26 mouse cellular contexts compared by ENCODE assay signal in genomic region chr11:32618036-32618435, GRCm38 (mm10). TPM values are rescaled to one million over a fixed set of nuclear protein-coding genes. Genes with fewer than 3 reads are reported as not detected.
DNase-seq lines count a peak whose midpoint lies in the region; ATAC-seq and TF ChIP-seq lines count a peak whose summit lies in the region.
"Had no signal": no experiment of that assay in that cellular context is flagged by ENCODE, and none has a peak within 500 bp of the region (broad histone marks: within the 10 kb centered on the region; RNA-seq: fewer than 3 reads in every experiment).

No protein-coding gene starts in this region.

- no peak overlapping the region for H3K4me2 ChIP-seq in kidney, embryonic 15.5 days
- H3K4me2 ChIP-seq: embryonic facial prominence, embryonic 12.5 days; heart, embryonic 12.5 days; hindbrain, embryonic 13.5 days; limb, embryonic 12.5 days; liver, embryonic 13.5 days; midbrain, embryonic 11.5 days; neural tube, embryonic 15.5 days; stomach, embryonic 15.5 days had no signal

- ATAC-seq in kidney, embryonic 15.5 days (replicated peaks; ENCODE audit: low FRiP score), result no peak
- no peak for ATAC-seq in granulocyte monocyte progenitor cell, adult 5-6 weeks (replicated peaks; ENCODE audit: poor library complexity, severe bottlenecking)
- ATAC-seq: forebrain, postnatal 0 days; inflammation-experienced regulatory T-cells, adult 6 months had no signal

- WGBS in heart, embryonic 10.5 days, result 74% methylated on average over 1 of the region's 1 CpGs
- 91% methylated on average over 1 of the region's 1 CpGs for WGBS in kidney, adult 2 months
- WGBS in kidney, embryonic 15.5 days, result 80% methylated on average over 1 of the region's 1 CpGs

- peak; percentile 33 for DNase-seq in adrenal gland, adult 2 months
- DNase-seq in adrenal gland, adult (ENCODE audit: inconsistent age in 2 of 2, low spot score in 1 of 2), result no peak
- DNase-seq in heart, embryonic 10.5 days (ENCODE audit: low spot score), result no peak
- no peak for DNase-seq in heart, postnatal 4 days
- DNase-seq in kidney, adult 2 months, result peak; percentile 76
- DNase-seq in kidney, postnatal 14 days, result peak; percentile 43
- DNase-seq: cerebellum, postnatal 25 days; forebrain, postnatal 0 days; gastrocnemius, postnatal 36 days; liver, embryonic 13.5 days; lung, adult 2 months; lung, postnatal 14 days; right cerebral cortex, adult 18-20 months; right cerebral cortex, postnatal 4 days; thymus, adult 18-20 months; thymus, postnatal 36 days had no signal

- peak overlapping the region; percentile 91 for H3K27ac ChIP-seq in heart, embryonic 10.5 days
- no peak overlapping the region for H3K27ac ChIP-seq in kidney, adult 2 months (ENCODE audit: insufficient read depth, low read depth, low read length)
- no peak overlapping the region for H3K27ac ChIP-seq in kidney, embryonic 15.5 days
- H3K27ac ChIP-seq: embryonic facial prominence, embryonic 12.5 days; hindbrain, embryonic 13.5 days; limb, embryonic 12.5 days; liver, embryonic 13.5 days; neural tube, embryonic 15.5 days had no signal

- no peak for TF ChIP-seq POLR2A in kidney, adult 2 months (IDR thresholded peaks at IDR 0.05; ENCODE audit: low read depth, low read length)

- H3K4me3 ChIP-seq in heart, embryonic 10.5 days, result no peak overlapping the region
- no peak overlapping the region for H3K4me3 ChIP-seq in kidney, adult 2 months (ENCODE audit: insufficient read depth, low read depth, low read length)
- no peak overlapping the region for H3K4me3 ChIP-seq in kidney, embryonic 15.5 days (replicated peaks)
- H3K4me3 ChIP-seq: embryonic facial prominence, embryonic 12.5 days; heart, embryonic 12.5 days; hindbrain, embryonic 13.5 days; limb, embryonic 12.5 days; liver, embryonic 13.5 days; neural tube, embryonic 15.5 days; stomach, embryonic 15.5 days had no signal

- no peak overlapping the region for H3K9ac ChIP-seq in kidney, embryonic 15.5 days
- H3K9ac ChIP-seq: embryonic facial prominence, embryonic 12.5 days; forebrain, postnatal 0 days; heart, embryonic 12.5 days; hindbrain, embryonic 13.5 days; limb, embryonic 12.5 days; liver, embryonic 13.5 days; neural tube, embryonic 15.5 days; stomach, embryonic 15.5 days had no signal

- no peaks in the 10 kb centered on the region for H3K27me3 ChIP-seq in heart, embryonic 10.5 days (ENCODE audit: insufficient read depth, poor library complexity, severe bottlenecking)
- no peaks in the 10 kb centered on the region for H3K27me3 ChIP-seq in kidney, adult 2 months (replicated peaks; ENCODE audit: control insufficient read depth, insufficient read depth, low read length)
- H3K27me3 ChIP-seq in kidney, embryonic 15.5 days, result no peaks in the 10 kb centered on the region
- H3K27me3 ChIP-seq: embryonic facial prominence, embryonic 12.5 days; heart, embryonic 12.5 days; hindbrain, embryonic 13.5 days; limb, embryonic 12.5 days; liver, embryonic 13.5 days; neural tube, embryonic 15.5 days; stomach, embryonic 15.5 days had no signal

- no peaks in the 10 kb centered on the region for H3K36me3 ChIP-seq in heart, embryonic 10.5 days
- no peaks in the 10 kb centered on the region for H3K36me3 ChIP-seq in kidney, adult 2 months (ENCODE audit: control insufficient read depth, insufficient read depth, low read length)
- peaks cover 14% of the 10 kb centered on the region; the same call in 1 of the 2 replicates for H3K36me3 ChIP-seq in kidney, embryonic 15.5 days
- H3K36me3 ChIP-seq: embryonic facial prominence, embryonic 12.5 days; heart, embryonic 12.5 days; limb, embryonic 12.5 days; stomach, embryonic 15.5 days had no signal

- no peaks in the 10 kb centered on the region for H3K9me3 ChIP-seq in heart, embryonic 10.5 days
- H3K9me3 ChIP-seq in kidney, embryonic 15.5 days (replicated peaks), result no peaks in the 10 kb centered on the region
- H3K9me3 ChIP-seq: embryonic facial prominence, embryonic 12.5 days; heart, embryonic 12.5 days; hindbrain, embryonic 13.5 days; limb, embryonic 12.5 days; liver, embryonic 13.5 days; neural tube, embryonic 15.5 days; stomach, embryonic 15.5 days had no signal

- TF ChIP-seq CTCF in kidney, adult 2 months (conservative IDR thresholded peaks at IDR 0.05; ENCODE audit: insufficient read depth, insufficient read length, low read depth, low read length), result no peak

- peaks cover 49% of the 10 kb centered on the region for H3K4me1 ChIP-seq in heart, embryonic 10.5 days
- H3K4me1 ChIP-seq in kidney, adult 2 months (ENCODE audit: control insufficient read depth, insufficient read depth, low read length), result peaks cover 5% of the 10 kb centered on the region
- peaks cover 21% of the 10 kb centered on the region for H3K4me1 ChIP-seq in kidney, embryonic 15.5 days

RNA-seq across cellular contexts. Expression of gene Fbxw11, which starts 24.5 kb away (rescaled TPM):
- 10 to 100 TPM; 85.2 to 98.2 TPM for total RNA-seq in adrenal gland, adult 2 months (2021)
- polyA plus RNA-seq in adrenal gland, adult 2 months (2012; rRNA removed), result 45.9 and 57.8 TPM in 2 replicates
- 61.1 and 73.9 TPM in 2 replicates for polyA plus RNA-seq in heart, embryonic 10.5 days (2016; fragmentation: Nextera tagmentation; extraction: Ambion mirVana)
- total RNA-seq in heart, postnatal 4 days (2021), result 10 to 100 TPM; 77.1 to 77.3 TPM
- 62.2 and 63.7 TPM in 2 replicates for polyA plus RNA-seq in kidney, adult 2 months (2012; rRNA removed)
- polyA plus RNA-seq in kidney, embryonic 15.5 days (2015; fragmentation: Nextera tagmentation; extraction: Ambion mirVana), result 85.7 and 88.6 TPM in 2 replicates
- total RNA-seq in granulocyte monocyte progenitor cell, adult 5-6 weeks (2014; fragmentation: Nextera tagmentation), result 35.4 and 46.8 TPM in 2 replicates
- 60.4 and 62.0 TPM in 2 replicates for total RNA-seq in granulocyte monocyte progenitor cell, adult 5-6 weeks (2017)

Comparison
In these comparisons a context has a peak if more than half of its experiments do, and no peak if none do; other contexts are left out.
1. DNase-seq: peak in adrenal gland, adult 2 months (single experiment), kidney, adult 2 months (single experiment) and kidney, postnatal 14 days (single experiment); none in adrenal gland, adult (0 of 2), heart, embryonic 10.5 days (single experiment) and heart, postnatal 4 days (single experiment).